Mouse (Mus musculus): ENCODE measurements around the gene Car8.
"Not testable (repeated sequence)": the region's sequence is repeated elsewhere in the genome, so short reads cannot be mapped to it uniquely, and the experiment has no call there.

Car8 gene

DNA sequence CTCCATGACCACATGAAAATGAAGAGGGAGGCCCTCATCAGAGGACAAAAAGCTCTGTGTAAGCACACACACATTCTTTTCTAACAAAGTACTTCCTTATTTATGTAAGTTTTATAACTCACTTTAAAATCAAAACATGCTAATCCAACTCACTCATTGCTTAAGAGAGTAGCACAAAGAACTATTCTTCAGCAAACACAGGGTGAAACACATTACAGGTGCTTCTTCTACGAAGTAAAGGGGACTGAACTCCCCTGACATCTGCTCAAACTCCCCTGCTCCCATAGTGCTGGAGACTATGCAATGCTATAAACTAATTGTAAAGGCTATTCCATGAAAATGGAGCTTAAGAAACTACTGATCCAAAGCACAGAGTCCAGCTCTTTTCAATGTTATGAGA lies 35.5 kb downstream of the Car8 start:
- no peak for DNase-seq (ENCODE audit: low spot score)

DNA sequence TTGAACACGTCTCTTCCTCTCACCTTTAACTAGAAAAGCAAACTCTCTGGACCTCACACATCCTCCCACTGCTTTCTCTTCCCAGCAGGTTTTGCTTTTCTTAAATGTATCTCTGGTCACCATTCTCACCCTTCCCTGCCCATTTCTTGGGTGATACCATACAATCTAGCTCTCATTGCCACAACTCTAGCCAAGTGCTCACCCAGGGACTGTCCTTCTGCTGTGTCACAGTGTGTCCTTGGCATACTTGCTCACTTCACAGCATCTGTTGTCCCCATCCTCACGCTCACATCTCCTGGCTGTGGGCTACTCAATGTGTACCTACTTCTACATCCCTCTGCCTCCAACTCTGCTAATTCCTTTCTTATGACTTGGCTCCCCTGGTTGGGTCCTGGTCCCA lies 37.2 kb downstream of the Car8 start:
- DNase-seq (ENCODE audit: low spot score) = no peak

DNA sequence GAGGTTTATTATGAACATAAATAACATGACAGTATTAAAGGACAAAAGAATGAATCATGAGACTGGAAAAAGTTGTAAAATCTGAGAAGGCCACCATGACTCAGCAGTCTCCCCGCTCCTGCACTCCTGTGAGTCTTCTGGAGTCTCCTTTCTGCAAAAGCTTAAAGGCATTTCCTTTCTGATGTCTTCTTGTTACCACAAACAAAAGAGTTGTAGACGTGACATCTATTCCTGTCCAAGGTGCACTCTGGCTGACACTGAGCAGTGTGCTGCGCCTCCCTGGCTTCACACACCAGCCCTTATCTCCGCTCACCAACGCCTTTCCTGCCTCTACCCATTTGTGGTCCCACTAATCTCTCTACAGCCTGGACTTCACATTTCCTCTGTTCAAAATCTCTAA lies 38.8 kb downstream of the Car8 start:
- no peak for DNase-seq (ENCODE audit: low spot score)

DNA sequence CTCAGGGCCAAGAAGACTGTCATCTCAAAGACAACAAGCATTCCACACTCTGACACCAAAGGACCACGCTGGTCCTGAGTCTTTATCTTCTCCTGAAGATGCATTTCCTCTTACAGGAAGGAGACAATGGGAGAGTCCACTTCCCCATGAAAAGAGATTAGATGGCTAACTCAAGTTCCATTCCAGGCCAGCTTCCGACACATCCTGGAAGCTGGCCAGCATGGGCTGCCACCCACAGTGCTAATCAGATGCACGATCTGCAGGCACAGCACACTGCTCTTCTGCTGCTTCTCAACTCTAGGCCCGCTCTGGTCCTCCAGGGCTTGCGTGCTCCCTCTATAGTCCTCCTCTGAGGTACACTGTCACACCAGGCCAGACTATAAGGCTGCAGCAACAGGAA lies 40.8 kb downstream of the Car8 start:
- no peak for DNase-seq (ENCODE audit: low spot score)

DNA sequence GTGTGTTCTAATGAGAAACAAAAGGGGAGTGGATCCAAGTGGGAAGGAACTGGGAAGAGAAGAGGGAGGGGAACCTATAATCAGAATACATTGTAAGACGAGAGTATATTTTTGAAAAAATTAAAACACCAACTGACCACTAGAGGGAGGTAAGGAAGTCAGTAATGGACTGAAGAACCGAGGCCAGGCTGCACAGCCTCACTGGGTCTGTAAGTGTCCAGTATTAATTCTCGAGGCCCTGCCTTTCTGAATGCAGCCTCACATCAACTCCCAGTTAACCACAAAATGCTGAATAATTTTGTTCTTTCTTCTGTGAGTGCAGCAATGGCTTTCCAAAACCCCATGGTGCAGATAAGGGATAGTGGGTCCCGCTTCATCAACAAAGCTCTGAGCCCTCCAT lies 48.4 kb downstream of the Car8 start:
- no peak for DNase-seq (ENCODE audit: low spot score)

DNA sequence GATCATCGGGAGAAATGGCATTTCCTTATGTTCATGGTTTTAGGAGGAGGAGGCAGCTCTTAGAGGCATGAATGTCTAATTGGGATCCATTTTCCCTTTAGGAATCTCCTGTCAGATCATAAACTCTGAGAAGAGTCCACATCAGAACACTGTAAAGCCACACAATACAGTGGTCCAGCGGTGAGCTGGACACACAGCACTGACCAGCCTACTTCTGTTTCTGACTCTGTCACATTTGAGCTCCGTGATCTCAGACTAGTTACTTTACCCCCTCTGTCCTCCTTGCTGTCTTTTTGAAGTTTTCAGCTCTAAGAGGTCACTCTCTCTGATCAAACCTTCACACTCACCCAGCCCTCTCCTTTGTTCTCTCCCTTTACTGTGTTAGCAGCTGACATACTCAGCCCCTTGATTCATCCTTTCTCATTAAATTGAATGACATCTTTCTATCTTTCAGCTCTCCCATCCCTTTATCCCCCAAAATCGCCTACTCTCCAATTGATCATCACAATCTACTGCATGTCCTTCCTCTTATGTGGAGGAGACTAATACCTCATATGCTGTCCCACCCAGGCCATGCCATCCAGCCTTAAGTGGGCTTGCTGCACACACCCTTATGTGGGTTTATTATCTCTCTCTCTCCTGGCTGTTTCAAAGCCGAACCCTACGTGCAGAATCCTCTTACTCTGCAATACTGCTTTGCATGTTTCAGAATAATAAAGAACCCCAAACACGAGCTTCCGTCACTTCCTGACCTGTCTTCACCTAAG lies 51.7 kb downstream of the Car8 start:
- DNase-seq (ENCODE audit: low spot score) = no peak

- no peak for DNase-seq (ENCODE audit: low spot score)
Measured at GRCm38 (mm10) chr4:8180576-8180975, 58.3 kb downstream of the Car8 start.

DNA sequence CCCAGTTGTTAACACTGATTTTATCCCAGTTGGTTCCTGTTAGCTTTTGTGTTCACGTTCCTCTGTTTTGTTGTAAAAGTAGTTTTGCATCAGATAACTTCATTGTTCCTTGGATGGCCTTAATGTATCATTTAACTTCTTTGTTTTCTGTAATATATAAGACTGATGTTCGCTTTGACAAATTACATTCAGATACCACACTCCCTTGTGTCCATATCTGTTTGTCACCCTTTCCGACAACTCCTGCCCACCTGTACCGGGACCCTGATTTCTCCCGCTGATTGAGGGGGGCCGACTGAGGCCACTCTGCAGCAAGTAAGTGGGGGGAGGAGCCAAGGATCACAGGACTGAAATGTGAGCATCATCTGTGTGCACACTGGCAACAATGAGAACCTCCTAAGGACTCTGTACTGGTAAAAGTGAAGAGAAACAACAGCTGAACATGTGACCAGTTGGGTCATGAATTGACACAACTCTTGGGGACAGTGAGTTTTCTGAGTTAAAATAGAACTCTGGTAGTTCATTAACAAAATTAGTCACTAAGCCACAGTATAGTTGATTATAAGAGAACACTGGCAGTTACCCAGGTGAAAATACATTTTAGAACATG lies 84.1 kb downstream of the Car8 start:
- no peak for DNase-seq (ENCODE audit: low spot score)

DNA sequence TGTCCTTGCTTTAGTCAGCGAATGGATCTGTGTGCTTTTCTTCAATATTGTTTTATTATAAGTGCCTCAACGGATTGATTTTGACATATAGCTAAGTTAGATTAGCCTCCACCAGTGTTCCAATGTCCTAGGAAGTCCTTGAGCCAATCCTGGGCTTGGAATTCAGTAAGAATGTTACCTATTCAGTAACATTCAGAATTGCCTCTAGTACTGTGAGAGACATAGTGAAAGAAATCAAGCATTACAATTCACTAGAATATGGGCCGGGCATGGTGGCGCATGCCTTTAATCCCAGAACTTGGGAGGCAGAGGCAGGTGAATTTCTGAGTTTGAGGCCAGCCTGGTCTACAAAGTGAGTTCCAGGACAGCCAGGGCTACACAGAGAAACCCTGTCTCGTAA lies 84.9 kb downstream of the Car8 start:
- DNase-seq (ENCODE audit: low spot score) = not testable (repeated sequence)

- no peak for DNase-seq (ENCODE audit: low spot score)
Measured at GRCm38 (mm10) chr4:8137403-8137802, 101.4 kb downstream of the Car8 start.

- no peak for DNase-seq (ENCODE audit: low spot score)
Measured at GRCm38 (mm10) chr4:8132024-8132423, 106.8 kb downstream of the Car8 start.

DNA sequence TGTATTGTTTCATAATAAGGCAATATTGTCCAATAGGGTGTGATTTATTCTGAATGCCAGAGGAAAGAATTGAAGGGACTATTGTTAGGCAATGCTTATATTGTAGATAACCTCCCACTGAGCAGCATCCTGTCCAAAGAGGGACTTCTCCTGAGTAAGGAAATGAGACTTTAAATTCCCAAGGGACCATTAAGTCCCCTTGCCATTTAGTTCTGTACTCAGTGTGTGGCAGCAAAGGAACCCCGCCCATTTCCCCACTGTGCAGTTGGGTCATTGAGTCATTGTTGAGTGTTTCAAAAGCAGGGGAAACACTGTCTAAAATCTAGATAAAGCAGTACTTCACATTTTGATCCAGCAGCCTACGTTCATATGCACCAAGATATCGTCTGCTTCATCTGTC lies 125.3 kb downstream of the Car8 start:
- no peak for DNase-seq (ENCODE audit: low spot score)

GRCm38 (mm10) chr4:8111891-8112290 lies 127.0 kb downstream of the Car8 start:
- no peak for DNase-seq (ENCODE audit: low spot score)

DNA sequence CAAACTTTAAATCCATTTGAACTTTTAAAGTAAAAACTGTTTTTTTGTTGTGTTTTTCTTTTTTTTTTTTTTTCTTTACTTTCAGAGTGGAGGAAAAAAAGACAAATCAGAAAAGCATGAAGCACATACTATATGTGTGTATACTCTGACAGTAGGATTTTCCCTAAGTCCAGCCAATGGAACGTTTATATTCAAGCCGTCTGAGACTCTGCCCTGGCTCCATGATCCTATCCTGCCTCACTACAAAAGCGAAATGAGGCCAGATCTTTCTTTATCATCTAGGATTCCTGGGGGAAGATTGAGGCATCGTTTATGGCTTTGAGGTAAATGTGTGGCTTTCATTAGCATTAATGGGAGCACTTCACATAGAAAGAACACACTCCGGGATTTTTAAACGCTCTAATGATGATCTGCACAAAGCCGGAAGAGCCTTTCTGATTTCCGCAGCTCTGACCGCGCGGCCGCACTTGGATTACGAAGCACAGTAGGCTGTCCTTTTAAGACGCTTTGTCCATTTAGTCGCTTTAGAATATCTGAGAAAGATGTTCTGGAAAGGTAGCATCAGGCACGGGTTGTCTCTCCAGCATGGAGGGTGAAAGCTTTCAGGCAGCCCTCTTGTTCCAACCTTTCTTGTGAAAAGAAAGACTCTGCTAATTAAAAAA lies 128.8 kb downstream of the Car8 start:
- no peak for DNase-seq (ENCODE audit: low spot score)

DNA sequence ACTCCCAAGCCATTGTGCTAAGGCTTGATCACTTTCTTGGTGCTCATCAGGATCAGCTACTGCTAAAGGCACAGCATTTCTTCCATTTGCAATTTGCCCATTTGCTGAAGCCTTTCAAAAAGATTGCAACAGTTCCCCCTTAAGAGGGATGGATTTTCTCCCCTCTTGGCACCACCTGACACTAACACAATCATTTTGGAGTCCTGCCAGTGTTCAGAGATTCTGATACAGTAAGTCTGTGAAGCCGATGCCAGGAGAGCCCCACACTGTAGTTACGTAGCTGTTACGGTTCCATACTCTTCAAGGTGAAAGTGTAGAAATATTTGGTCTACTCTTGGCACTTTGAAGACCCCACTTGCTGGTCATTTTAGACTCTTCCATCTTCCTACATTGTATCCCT lies 137.4 kb downstream of the Car8 start:
- DNase-seq (ENCODE audit: low spot score) = no peak

GRCm38 (mm10) chr4:8098084-8098483 lies 140.8 kb downstream of the Car8 start:
- DNase-seq (ENCODE audit: low spot score) = no peak

DNA sequence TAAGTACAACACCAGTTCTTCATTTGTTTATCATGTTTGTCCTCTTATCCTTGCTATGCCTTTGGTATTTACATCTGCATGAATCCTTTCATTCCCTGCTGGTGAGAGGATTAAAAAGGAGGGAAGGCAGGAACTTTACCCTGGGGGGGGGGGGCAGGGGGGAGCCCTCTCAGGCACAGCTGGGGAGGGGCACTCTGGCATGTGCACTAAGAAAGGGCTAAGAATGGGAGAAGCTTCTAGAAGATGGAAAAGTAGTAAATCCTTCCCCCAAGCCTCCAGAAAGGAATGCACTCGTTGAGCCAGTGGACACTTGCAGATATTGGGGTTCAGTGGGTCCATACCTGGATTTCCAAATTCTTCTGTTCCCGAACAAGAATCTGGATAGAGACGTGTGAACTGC lies 141.2 kb downstream of the Car8 start:
- DNase-seq (ENCODE audit: low spot score) = no peak

- DNase-seq (ENCODE audit: low spot score) = not testable (repeated sequence)
Measured at GRCm38 (mm10) chr4:8093566-8093965, 145.3 kb downstream of the Car8 start.
